Mouse (Mus musculus) gastrocnemius, postnatal 4 days (tissue): ENCODE data around the gene Serpina1f. TPM values are rescaled to one million over a fixed set of nuclear protein-coding genes. Genes with fewer than 3 reads are reported as not detected.
"Not testable (repeated sequence)": the region's sequence is repeated elsewhere in the genome, so short reads cannot be mapped to it uniquely, and the experiment has no call there.

Experiments used
- DNase-seq, 2 experiments: peaks; one replicate each; pipeline ENCODE4 v3.0.0; 2021 to 2022; ENCODE audit warnings: low spot score in 2 of 2, mixed read lengths in 2 of 2
- long read RNA-seq, 2 experiments: library from polyadenylated mRNA; stranded (forward); transcript quantifications; one replicate each; pipeline ENCODE4 v2.0.0; 2021
- total RNA-seq, 2 experiments: library from RNA; stranded (reverse); gene quantifications; 2 replicates each; pipeline ENCODE4 v1.2.3; 2021

Gene Serpina1f
- total RNA-seq, result not detected
- long read RNA-seq, experiment 1, result 0 reads
- long read RNA-seq, experiment 2, result 0 reads

DNA sequence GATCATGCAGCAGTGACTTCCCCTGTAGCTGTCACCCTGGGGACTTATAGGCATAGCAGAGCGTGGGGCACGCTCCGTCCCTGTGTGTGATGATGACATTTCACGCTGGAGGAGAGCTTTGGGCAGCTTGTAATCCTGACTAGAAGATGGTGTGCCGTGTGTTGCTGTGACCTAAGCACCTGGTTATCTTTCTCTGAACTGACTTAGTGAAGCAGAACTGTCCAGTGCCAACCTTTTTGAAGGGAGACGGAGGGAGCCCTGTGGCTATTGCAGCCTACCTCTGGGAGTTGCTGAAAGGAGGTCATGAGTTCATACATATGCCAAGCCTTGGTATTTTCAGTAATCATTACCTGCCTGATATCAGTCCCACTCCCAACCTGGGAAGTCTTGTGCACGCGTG, at the start of gene Serpina1f:
Serpina1f (minus strand) TSS at position 101 of the 400 bp plus-strand sequence.
- DNase-seq, result no peak

DNA sequence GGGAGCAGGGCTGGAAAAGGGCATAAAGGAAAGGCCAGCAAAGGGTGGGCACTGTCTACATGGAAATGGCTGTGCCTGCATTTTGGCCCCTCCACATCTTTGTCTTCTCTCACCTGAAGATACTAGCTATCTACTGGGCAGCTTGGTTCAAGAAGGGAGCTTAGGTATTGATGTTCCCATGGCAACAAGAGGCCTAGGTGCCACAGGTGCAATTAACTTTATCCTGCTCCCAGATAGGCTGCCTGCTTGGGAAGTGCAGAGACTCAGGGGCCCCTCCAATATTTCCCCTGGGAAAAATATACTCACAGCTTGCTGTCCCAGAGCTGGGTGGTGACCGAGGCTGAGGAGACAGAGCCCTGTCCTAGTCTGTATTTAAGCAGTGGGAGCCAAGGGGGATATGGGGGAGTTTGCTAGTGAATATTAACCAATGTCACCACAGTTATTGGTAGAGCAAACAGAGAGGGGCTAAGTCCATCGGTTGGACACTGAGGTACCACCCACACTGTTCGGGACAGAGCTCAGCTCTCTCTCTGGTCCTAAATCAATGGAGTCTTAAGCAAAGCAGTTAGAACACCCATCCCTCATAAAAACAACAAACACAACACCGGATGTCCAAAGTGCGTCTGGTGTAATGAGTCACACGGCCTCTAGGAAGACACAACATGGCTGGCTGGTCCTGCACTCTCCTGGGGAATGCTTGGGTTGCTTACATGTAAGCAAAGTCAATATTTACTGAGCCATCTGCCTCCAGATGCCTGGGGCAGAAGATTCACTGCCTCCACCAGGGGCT, 42.7 kb upstream of the Serpina1f start:
- DNase-seq, result not testable (repeated sequence)

DNA sequence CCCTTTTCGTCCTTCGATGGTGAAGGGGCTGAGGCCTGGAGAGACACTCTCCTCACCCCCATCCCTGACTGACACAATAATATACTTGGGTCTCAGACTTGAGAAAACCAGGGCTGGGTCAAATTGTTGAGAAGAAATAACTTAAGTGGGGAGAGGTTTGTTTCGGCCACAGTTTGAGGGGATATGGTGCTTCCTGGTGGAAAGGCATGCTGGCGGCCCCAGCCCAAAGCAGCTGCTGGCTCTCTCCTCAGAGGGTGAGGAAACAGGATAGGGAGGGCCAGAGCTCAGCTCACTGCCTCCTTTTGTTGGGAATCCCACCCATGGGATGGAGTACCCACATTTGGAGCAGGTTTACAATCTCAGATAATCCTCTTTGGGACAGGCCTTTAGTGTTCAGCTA, 40.2 kb upstream of the Serpina1f start:
- not testable (repeated sequence) for DNase-seq

DNA sequence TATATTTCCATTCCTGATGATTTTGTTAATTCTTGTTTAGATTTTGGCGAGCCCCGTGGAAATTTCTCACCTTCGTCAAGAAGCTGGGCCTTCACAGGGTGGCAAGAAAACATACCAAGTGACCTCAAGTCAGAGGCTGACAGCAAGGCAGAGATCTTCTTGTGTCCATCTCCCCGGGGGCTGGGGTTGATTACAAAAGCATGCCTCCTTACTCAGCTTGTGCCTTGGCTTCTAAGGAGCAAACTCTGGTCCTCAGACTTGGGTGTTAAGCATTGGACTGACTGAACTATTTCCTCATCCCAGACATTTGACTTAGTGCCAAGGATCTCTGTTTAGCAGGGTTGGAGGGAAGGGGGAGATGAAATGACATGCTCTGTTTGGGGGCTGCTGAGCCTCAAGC, 39.8 kb upstream of the Serpina1f start:
- not testable (repeated sequence) for DNase-seq

DNA sequence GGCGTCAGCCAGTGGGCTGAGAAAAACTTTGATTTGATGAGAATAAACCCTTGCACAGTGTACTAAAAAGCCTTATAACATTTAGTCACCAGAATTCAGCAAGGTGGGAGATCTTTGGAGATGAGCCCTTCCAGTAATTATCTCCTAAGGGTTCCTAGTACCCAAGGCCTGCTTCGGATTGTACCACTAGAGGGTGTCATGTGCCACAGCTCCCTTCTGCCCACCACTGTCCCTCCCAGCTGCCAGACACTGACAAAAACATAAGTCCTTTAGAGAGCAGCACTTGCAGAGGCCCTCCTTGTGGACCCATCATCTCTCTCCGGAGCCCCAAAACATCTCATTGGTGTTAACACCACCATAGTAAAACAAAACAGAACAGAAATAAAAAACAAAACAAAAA, 16.2 kb upstream of the Serpina1f start:
- DNase-seq, result no peak

DNA sequence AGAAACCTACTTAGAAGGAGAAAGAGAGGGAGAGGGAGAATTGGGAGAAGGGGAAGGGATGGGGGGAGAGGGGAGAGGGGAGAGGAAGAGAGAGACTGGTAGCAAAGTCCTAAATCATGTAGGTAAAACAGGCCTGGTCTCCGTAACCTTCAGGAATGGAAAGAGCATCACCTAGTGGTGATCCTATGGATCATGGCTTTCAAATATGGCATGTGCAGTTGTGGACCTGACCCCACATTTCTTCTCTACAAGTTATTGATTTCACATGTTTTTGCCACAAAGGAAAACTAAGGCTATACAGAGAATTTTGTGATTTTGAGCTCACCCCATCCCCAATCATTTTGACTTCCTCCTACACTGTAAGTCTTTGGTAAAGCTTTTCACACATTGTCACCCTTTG, 15.1 kb upstream of the Serpina1f start:
- DNase-seq, result no peak

DNA sequence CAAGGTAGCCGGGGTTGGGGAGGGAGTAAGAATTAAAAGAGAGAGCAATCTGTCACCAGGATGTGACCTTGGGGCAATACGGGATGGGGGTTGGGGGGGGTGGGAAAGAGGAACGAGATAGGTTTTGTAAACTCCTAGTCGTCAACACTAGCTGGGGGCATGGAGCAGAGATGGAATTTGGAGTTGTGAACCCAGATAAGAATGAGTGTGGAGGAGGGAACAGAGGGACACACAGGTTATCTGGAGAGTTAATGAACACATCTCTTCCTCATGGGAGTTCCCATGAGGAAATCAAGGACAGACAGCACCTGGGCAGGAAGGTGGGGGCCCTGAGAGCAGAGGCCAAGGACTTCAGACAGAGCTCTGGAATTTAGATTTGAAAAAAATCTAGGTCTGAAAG, 10.8 kb upstream of the Serpina1f start:
- DNase-seq, result no peak

DNA sequence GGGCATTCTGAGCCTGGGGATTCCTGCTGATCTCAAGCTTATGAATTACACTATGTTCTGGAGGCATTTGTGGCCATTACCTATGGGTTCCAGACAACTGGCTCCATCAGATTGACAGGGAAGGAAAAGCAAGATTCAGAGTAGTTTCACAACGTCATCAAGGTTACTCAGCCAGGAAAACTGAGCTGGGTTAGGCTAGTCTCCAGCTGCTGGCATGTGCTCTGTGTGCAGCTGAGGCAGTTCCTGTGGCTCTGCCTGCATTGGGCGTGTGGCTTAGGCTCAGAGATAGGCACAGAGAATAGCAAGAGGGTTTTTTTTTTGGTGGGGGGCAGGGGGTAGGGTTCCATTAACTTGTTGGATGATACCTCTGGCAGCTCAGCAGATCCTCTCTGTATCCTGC, 10.2 kb upstream of the Serpina1f start:
- DNase-seq, result no peak

DNA sequence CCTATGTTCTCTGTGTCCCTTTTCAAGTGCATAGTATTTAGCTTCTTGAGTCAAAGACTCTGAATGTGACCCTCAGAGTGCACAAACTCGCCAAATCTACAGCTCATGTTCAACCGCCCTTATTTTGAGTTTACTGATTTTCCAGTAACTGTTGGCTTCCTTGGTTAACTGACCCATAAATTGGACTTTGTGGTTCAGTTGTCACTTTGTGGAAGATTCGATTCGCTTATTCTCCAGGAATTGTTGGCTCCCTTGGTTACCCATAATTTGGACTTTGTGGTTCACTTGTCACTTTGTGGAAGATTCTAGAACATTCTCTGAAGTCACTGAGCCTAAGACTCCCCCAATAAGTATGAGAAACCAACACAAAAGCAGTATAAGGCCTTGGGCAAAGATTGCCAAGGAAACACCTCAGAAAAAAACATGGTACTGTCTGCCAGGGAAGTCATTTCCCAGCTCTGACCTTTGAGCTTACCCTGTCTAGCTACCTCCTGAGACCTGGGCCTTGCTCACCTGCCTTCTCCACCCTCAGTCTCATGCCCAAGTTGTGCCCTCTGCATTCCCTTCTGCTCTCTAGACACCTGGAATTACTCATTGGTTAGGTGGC, 4.9 kb upstream of the Serpina1f start:
- DNase-seq, result no peak

DNA sequence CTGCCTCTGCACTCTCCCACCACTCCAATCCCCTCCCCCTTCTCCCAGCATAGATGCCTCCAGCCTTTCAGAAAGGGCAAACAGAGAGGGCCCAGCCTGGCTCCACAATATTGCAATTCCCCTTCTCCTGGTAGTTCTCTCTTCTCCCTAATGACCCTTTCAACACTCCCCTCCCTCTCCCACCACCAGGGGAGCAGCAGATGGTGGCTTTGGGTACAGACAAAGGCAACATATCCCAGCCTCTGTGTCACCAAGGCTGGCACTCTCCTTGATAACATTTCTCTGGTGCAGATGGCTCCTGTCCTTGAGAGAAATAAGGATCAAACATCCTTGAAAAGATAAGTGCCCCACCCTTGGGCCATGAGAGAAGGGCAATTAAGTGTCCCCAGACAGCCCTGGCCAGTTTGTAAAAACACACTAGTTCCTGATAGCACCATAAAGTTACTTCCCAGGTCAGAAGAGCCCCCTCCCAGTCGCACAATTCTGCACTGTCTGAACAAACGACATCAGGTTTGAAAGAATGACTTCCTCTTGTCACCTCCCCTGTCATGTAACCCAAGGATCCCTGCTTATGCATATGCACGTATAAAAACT, 7.0 kb downstream of the Serpina1f start:
- no peak for DNase-seq

DNA sequence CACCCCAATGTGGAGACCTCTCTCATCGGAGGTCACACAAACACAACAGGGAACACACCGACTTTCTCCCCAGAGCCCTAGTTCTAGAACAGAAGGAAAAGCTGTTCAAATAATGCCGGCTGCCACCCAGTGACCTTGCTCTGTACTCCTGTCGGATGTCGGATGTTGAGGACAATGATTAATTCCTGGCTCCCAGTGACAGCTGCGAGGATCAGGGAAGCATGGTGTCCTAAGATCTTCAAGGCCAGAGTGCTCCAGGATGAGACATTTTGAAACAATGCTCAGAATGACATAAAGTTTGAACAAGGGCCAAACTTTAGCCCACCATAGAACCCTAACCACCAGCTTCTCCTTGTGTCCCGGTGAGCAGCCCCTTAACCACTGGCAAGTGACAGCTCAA, 8.3 kb downstream of the Serpina1f start:
- no peak for DNase-seq

DNA sequence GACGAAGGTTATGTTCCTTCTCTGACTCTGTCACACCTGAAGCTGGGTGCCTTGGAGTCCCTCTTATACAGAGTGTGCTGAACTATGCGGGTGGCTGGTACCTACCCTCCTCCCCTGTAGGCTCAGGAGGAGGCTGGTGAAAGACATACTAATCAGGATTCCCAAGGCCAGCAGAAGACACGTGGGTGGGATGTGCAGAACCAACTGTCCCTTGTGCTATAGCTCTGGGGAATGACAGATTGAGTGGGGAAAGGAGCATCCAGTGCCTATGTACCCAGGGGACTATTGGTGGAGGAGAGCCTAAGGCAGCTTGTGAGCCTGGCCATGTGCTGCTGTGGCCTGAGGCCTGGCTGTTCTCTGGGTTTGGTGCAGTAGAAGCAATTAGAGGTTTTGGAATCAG, 9.3 kb downstream of the Serpina1f start:
- no peak for DNase-seq

DNA sequence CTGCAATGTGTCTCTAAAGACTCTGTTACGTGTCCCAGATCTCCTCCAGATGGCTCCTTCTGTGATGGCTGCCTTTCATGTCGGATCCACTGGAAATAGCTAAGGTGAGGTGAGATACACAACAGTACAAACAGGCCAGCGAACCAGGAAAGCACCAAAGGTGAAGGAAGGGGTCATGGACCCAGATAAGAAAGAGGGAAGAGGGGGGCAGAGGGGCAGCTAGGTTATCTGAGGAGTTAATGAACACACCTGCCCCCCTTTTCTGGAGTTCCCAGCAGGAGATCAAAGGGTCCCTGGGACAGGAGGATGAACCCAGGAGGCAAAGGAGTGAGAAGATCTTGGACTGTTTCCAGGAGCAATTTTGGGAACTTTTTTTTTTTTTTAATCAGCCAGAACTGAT, 9.9 kb downstream of the Serpina1f start:
- no peak for DNase-seq

DNA sequence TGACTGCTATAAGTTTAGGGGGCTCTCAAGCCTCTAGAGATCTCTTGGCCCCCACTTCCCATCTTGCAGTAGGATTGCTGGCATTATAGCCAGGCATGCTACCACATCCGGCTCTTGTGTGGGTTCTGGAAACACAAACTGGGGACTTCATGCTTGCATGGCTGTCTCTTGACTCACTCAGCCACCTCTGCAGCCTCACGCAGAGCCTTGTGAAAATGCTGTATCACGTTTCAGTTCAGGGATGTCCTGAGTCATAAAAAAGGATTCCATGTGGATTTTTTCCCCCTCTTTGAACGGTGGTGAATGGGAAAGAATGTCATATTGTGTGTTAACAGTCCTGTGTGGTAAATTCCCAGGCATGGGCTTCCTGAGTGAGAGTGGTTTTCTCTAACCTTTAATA, 11.6 kb downstream of the Serpina1f start:
- DNase-seq, result no peak

DNA sequence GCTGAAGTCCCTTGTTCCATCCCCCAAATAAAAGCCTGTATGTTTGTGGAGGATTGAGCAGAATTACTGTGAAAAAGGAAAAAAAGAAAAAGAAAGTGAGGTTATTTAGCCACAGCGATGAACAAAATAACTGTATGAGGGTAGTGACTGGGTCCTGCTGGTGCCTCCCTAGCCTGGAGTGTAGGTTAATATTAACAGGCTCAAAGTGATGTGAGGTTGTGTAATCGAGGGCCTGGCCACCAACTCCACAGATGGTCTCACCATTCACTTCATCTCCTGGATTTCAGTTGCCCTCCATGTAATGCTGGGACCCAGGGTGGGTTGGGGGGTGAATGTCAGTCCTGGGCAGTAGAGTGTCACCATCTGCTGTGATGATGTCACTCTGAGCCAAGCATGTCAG, 13.6 kb downstream of the Serpina1f start:
- DNase-seq, result no peak

DNA sequence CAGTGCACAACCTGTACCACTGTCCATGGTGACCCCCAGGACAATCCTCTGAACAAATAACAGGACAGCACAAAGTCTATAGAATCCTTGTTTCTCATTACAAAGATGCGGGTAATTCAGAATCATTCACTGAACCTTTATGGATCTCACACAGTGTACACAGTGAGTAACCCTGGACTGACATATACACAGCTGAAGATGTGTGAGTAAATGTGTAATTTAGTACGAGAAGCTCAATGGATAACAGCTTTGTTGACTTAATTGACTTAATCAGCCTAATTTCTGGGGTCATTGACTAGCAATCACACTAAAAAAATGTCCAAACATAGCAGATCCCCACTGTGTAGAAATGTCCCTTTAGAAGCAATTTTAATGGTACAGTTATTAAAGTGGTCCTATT, 14.2 kb downstream of the Serpina1f start:
- no peak for DNase-seq

DNA sequence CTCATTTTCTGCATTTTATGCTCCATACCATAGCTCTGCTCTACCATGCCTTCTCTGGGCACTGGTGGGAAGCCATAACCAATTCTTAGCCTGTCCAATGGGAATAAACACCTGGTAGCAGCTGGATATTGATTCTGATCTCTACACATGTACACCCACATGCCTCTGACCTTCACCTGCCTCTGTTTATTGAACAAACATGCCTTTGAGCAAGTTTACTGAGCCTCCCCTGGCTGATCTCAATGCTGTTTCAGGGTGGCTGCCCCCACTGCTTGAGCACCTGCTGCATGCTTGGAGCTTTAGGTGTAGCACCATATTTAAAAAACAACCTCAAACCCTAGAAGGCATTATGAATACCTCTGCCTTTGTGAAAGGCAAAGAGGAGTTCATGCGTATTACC, 15.5 kb downstream of the Serpina1f start:
- not testable (repeated sequence) for DNase-seq

DNA sequence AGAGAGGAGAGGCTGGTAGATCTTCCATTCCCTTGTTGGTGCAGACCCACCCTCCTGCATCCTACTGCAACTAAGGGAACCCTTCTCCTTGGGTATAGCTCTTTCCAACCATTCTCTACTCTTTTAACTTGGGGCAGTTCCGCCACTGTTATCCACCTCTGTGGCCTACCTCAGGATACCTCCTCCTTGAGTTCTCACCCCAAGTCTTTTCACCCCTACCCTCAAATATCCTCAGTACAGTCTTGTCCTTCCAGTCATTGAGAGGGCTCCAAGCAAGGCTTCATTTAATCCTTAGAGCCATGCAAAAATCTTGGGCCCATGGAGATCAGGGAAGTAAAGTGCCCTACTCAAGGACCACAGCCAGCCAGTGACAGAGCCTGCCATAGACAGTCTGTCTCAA, 19.3 kb downstream of the Serpina1f start, which contains the start of gene Serpina16:
Serpina16 (minus strand) TSS at position 101 of the 400 bp plus-strand sequence.
- no peak for DNase-seq

DNA sequence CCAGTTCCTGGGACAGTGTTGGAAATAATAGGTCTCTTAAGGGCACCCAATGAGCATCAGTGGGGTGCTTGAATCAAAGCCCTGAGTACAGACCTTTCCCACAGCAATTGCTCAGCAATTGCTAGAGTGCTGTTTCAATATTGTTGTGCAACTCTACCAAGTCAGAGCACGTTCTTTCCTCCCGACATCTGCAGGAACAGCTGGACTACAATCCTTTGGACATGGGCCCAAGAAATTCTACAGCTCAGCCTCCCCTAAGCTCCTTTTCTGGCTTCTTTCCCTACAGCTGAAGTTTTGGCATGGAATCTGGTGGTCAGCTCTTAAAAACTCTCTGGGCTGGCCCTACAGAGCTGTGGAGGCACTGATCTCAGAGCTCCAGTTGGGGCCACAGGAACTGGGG, 22.1 kb downstream of the Serpina1f start:
- peak in 1 of 2 experiments; percentile 59 for DNase-seq

DNA sequence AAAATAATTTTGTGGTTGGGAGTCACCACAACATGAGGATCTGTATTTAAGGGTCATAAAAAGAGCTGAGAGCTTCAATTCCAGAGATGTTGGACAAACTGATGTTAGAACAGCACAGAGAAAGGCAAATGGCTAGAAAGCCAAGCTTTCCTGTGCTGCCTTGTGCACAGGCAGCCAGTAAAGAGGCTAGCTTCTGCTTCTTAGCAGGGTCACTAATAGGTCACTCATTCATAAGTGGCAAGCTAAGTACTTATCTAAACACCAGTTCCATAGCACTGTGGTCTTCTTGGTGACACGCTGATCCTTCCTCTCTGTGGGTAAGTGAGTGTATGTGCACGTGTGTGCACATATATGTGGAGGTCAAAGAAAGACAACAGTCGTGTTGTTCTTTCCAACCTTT, 23.8 kb downstream of the Serpina1f start:
- DNase-seq, result no peak

DNA sequence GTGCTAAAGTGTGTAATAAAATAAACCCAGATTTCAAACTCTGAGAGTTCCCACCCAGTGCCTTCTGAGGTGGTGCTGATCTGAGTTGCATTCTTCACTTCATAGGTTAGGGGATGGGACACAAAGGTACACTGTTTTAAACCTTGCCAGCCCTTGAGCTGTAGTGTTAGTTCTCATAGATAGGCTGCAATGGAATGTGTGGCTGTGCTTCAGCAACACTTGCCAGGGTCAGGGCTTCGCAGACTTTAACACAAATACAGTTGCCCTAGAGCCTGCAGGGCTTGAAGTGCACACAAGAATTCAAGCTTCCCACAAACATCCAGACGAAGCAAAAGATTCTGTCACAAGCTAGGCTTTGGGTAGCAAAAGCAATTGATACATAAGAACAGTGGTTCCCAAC, 24.4 kb downstream of the Serpina1f start:
- DNase-seq, result no peak

DNA sequence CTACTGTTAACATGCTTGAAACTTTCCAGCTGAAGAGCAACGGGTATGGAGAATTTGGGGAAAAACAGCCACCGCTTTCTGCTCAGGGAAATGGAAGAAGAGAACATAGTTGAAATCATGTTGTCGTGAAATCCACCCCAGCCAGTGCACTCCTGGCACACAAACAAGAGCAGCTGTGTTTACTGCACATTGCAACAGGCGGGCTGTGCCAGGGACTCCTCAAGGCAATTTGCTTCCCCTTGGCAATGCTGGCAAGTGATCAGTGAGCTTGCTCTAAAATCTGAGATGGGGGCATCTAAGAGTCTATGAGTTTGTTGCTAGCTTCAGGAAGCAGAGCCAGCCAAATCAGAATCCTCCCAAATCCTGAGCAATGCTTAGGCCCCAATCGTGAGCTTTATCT, 25.0 kb downstream of the Serpina1f start:
- peak in 1 of 2 experiments; percentile 25 for DNase-seq
